Mouse (Mus musculus): ENCODE data around the gene Olfr695.
"Not testable (repeated sequence)": the region's sequence is repeated elsewhere in the genome, so short reads cannot be mapped to it uniquely, and the experiment has no call there.

Olfr695 gene

DNA sequence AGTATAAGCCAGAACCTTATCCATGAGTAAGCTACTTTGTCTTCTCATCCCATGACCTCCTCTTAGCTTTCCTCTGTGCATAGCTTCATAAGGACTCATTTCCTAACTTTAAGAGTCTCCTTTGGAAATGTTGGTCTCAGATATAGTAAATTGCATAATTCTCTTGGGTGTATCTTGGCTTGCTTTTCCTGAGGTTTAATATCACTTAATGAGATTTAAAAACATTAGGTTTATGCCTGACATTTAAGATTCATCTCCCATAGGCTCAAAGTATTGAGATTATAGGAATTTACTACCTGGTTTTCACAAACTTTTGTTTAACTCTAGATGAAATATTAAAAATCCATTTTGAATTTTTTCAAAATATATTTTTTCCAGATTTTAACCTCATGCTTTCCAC, at the start of gene Olfr695:
Gene Olfr695, minus strand, starts transcription at position 101 of the 400 bp plus-strand sequence.
- DNase-seq, result no peak

DNA sequence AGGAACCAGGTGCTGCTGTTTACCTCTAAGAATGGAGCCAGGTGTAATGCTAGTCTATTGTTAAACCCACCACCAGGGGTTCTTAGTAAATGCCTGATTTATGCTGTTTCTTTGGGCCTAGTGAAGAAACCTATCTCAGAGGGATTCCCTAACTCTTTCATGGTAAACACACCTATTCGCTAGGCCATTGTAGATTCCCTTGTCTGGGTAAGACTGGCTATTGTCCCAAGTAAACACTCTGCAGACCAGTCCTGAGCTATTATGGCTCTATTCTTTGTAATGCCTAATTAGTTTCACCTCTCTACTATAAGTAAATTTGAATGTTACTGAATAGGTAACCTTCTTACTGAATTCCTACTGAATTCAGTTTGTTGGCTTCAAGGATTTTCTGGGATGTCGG, 44.8 kb upstream of the Olfr695 start:
- DNase-seq, result not testable (repeated sequence)

DNA sequence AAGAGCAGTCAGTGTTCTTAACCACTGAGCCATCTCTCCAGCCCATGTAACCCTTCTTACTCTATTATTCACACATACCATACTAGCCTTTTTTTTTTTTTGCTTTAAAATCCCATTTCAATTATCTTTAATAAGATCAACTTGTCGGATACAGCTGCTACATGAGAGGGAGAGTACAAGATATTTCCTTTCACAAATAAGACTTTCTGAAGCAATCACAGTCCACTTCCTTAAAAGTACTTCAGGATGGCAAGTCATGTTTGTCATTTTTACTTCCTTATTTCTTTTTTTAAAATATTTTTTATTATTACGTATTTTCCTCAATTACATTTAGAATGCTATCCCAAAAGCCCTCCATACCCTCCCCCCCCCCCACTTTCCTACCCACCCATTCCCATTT, 42.6 kb upstream of the Olfr695 start:
- no peak for DNase-seq

DNA sequence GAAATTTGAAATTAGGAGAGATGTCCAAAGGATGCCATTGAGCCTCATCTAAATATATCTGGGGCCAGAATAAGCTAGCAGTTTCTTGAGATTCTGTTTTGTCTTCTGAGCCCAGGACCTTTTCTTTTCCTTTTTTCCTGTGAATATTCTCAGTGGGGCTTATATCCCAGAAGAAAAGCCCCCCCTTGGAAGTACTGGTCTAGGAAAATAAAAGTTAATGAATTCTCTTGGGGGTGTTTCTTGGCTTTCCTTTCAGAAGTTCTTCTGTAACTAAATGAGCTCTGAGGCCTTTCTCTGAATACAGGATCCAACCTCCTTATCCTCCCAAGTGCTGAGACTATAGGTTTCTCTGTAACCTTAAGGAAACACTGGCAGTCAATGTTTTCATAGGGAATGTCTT, 39.1 kb upstream of the Olfr695 start, which contains the start of gene Olfr698:
Gene Olfr698, minus strand, starts transcription at position 101 of the 400 bp plus-strand sequence.
- no peak for DNase-seq

DNA sequence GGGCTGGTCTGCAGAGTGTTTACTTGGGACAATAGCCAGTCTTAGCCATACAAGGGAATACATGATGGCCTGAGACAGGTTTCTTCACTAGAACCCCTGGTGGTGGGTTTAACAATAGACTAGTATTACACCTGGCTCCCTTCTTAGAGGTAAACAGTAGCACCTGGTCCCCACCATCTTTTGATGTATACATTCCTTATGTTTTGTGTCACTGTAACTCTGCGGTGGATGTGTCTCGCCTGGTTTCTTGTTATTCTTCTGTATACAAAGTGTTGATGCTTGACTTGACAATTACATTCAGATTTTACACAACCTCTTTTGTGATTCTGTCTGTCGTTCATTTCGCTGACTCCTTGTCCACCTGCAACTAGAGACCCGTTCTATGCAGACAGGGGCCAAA, 29.6 kb upstream of the Olfr695 start:
- DNase-seq, result no peak

DNA sequence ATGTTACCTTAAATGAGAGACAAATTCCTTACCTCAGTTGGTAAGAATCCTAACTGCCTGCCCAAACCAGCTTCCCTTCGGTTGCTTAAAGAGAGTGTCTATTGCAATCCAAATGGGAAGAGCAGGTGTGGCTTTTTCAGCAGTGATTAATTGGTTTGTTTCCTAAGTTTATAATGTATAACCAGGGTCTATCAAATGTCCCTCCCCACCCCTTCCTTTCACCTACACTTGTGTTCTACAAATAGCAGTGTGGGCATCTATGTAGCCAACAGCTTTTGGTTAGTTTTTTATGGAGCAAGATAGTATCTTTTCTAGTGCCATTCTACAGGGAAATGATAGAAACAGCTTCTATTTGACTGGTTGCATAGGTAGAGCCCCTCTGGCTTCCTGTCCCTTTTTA, 26.1 kb upstream of the Olfr695 start, which contains the start of gene Olfr697:
Gene Olfr697, minus strand, starts transcription at position 101 of the 400 bp plus-strand sequence.
- DNase-seq, result no peak

DNA sequence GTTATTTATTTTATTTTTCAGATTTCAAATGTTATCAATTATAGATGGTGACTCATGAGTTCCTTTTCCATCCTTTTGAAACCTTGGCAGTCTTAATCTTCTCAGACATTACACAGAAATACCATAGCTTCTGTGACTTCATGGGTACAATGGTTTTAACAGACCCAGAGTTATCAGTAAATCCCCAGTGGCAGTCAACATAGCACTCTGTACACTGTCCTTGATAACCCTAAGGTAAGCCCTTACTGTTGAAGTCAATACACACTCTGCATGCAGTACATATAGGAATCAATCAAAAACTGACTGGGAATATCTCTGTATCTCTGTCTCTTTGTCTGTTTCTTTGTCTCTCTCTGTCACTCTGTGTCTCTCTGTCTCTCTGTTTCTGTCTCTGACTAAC, 20.8 kb upstream of the Olfr695 start:
- DNase-seq, result no peak

DNA sequence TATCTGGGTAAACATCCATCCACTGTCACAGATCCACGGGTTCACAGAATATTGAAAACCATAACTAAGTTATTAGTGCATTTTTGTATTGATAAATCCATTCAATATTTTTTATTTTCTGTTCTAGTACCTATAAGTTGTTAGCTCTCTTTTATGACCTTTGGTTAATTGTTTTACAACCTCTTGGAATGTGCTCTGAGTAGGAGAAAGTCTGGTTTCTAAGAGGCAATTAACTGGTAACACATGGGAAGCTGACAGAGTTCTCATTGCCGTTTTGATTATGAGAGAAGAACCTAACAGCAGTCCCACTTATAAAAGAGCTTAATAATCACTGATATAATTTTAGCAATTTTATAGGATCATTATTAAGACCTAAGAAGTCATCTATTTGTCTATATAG, 17.5 kb upstream of the Olfr695 start:
- no peak for DNase-seq

DNA sequence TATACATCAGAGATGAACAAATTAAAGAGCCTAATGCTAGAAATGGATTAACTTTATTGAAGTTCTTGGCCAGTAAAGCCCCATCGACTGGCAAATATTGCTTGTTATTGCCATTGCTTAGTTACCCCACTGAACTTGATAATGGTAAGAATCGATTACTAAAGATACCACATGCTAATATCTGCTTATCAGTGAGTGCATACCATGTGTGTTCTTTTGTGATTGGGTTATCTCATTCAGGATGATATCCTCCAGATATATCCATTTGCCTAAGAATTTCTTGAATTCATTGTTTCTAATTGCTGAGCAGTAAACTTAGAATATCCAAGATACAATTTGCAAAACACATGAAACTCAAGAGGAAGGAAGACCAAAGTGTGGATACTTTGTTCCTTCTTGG, 9.5 kb upstream of the Olfr695 start:
- not testable (repeated sequence) for DNase-seq

DNA sequence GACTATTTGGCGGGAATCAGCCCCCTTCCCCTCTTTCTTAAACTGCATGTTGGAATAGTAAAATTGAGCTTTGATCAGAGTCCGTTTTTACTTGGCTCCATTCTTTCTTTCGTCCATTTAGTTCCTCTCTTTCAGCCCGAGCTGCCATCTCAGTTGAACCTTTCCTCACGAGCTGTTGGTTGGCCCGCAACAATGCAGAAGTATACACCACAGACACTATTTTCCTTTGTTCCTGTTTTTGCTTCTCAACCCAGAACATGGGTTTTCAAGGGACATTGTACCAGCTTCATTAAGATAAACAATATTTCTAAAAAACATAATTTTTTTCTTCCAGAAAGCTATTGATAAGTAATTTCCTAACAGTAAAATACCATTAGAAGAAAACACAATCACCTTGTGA, 4.7 kb downstream of the Olfr695 start:
- no peak for DNase-seq

DNA sequence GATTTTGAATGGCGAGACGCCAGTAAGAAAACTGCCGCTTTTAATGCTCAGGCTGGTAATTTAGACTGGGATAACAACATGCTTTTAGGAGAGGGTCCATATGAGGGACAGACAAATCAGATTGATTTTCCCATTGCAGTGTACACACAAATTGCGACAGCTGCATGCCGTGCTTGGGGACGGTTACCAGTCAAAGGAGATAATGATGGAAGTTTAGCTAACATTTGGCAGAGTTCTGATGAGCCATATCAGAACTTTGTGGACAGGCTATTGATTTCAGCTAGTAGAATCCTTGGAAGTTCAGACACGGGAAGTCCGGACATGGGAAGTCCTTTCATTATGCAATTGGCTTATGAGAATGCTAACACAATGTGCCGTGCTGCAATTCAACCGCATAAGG, 8.5 kb downstream of the Olfr695 start:
- not testable (repeated sequence) for DNase-seq

DNA sequence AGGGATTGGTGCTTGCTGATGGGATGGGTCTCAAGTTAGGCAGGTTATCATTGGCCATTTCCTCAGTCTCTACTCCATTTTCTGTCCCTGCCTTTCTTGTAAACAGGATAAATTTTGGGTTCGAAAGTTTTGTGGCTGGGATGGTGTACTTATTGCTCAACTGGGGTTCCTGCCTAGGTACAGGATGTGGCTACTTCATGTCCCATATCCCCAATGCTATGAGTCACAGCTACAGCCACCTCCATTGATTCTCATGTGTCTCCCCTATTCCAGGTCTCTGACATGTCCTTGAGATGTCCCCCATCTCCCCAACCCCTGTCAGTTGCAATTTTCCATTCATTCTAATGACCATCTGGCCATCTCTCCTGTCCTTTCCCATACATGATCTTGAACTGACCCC, 19.3 kb downstream of the Olfr695 start:
- DNase-seq, result no peak

DNA sequence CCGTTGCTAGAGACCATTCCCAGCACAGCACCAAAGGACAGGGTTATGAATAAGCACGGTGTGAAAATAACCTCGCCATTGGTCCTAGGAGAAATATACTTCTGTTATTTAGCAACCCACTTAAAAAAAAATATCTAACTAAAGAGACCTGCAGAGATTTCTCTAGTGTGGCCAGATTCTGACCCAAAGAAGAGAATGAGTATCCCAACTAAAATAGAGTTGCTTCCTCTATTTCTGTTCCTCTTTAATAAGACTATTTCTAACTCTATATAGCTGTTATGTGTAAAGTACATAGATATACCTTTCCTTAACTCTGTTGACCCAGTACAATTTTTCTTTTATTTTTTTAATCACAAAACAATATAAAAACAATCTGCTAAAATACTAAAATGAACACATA, 23.2 kb downstream of the Olfr695 start:
- DNase-seq, result no peak

DNA sequence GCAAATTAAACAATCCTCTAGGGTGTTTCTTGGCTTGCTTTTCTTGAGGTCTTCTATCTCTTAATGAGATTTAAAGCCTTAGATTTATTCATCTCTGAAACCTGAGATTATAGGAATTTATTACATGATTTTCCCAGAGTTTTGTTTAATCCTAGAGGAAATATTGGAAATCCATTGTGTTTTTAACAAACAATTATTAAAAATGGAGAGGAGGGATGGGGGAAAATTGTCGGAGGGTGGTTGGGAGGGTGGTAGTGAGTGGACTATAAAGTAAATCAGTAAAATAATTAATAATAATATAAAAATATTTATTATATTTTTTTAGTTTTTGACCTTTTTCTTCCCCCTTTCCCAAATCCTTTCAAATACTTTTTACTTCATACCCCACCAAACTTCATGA, 24.5 kb downstream of the Olfr695 start, which contains the start of gene Olfr694:
Gene Olfr694, minus strand, starts transcription at position 101 of the 400 bp plus-strand sequence.
- no peak for DNase-seq

DNA sequence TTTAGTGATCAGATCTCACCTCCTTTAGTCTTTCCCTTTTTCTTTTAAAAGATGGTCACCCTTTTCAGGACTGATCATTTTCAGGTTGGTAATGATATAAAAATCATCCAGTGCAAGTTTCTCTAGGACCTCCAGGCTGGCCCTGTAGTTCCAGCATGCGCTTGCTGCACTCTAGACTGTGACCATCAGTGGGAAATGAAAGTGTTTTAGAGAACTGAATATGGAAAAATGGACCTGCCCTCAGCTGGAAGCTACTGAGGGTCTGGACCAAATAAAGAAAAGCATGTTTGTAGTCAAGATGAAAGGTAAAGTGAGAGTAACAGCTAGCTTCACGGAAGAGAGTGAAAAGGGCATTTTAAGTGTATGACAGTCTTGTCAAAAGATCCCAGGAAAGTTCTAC, 30.8 kb downstream of the Olfr695 start:
- no peak for DNase-seq

DNA sequence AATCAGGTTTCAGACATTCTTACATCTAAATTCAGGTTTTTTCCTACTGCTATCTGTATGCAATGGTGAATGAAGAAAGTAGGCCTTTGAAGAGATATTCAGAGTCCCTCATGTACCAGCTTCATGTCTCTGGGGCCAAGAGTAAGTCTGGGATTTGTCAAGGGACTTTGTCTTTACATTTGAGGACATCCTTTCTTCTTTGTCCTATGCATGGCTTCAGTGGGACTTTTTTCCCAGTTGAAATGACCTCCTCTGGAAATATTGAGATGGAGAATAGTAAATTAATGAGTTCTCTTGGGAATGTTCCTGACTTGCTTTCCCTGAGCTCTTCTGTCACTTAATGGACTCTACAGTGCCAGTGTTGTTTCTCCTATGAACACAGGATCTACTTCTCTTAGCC, 35.7 kb downstream of the Olfr695 start, which contains the start of gene Olfr693:
Gene Olfr693, minus strand, starts transcription at position 101 of the 400 bp plus-strand sequence.
- no peak for DNase-seq
